Mouse (Mus musculus) midbrain, embryonic 13.5 days (tissue): ENCODE results near the gene Kitl. TPM values are rescaled to one million over a fixed set of nuclear protein-coding genes. Genes with fewer than 3 reads are reported as not detected.

Experiments used
- ATAC-seq: fragments of 200-750 bp; cut with Nextera tagmentation; 2 replicates; pipeline ENCODE4 v1.8.0; 2017; ENCODE audit warnings: mild to moderate bottlenecking, moderate TSS enrichment, moderate library complexity
- H3K27ac ChIP-seq: fragments of 300-500 bp; sonication (generic); 2 replicates; pipeline ENCODE4 v1.5.1; 2015; ENCODE audit warnings: inconsistent platforms, mild to moderate bottlenecking, moderate library complexity
- H3K27me3 ChIP-seq: fragments of 300-500 bp; sonication (generic); 2 replicates; pipeline ENCODE4 v1.6.1; 2015; ENCODE audit warnings: mild to moderate bottlenecking, inconsistent platforms
- H3K36me3 ChIP-seq: fragments of 300-500 bp; sonication (generic); 2 replicates; pipeline ENCODE4 v1.6.1; 2015; ENCODE audit warnings: mild to moderate bottlenecking, inconsistent platforms
- H3K4me1 ChIP-seq: fragments of 300-500 bp; sonication (generic); replicated peaks from 2 replicates; pipeline ENCODE4 v1.6.1; 2015; ENCODE audit warnings: inconsistent platforms
- H3K4me2 ChIP-seq: fragments of 300-500 bp; sonication (generic); replicated peaks from 2 replicates; pipeline ENCODE4 v1.6.1; 2015; ENCODE audit warnings: moderate library complexity, mild to moderate bottlenecking, inconsistent platforms
- H3K4me3 ChIP-seq: fragments of 300-500 bp; sonication (generic); replicated peaks from 2 replicates; pipeline ENCODE4 v1.5.1; 2015; ENCODE audit warnings: mild to moderate bottlenecking, inconsistent platforms
- H3K9ac ChIP-seq: fragments of 300-500 bp; sonication (generic); replicated peaks from 2 replicates; pipeline ENCODE4 v1.6.1; 2015; ENCODE audit warnings: mild to moderate bottlenecking, inconsistent platforms
- H3K9me3 ChIP-seq: fragments of 300-500 bp; sonication (generic); 2 replicates; pipeline ENCODE4 v1.6.1; 2016; ENCODE audit warnings: mild to moderate bottlenecking, inconsistent platforms
- WGBS: fragments of 180-500 bp; shearing (Covaris S2); methylation state at CpG from one replicate; pipeline ENCODE4 v1.1.7; 2015; 5-methylcytosine and 5-hydroxymethylcytosine counted together
- microRNA-seq: library from miRNA; unstranded; fragments of <30 nt; microRNA quantifications from one replicate; pipeline ENCODE4, GENCODE M21; 2016
- polyA plus RNA-seq: library from polyadenylated mRNA; unstranded; fragments of >200 nt; fragmentation: Nextera tagmentation; extraction: Ambion mirVana; gene quantifications from 2 replicates; pipeline ENCODE4 v1.2.1, GENCODE M21; 2015

The Kitl gene
- polyA plus RNA-seq, 1 experiment from 2014 or later: 21.4 TPM

DNA sequence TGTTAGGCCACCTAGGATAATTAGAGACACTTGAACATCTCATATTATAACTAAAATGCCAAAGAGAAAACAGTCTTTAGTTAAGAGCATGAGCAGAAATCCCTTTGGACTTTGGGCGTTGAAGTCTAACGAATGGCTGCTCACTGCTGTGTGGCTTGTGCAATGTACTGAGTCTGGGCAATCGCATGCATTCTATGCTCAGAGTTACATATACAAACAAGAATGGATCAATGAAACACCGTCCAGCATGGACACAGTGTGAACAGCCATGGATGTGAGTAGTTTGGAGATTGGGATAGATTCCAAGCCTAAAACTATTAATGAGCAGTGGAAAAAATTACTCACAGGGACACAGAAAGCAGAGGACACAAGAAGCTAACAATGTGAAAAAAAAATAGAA, 116.2 kb downstream of the Kitl start:
- 78% methylated on average over 4 of the region's 4 CpGs for WGBS
- no peak for ATAC-seq
- Histone ChIP-seq H3K36me3 (no peaks in the 10 kb centered on the region), H3K9ac (no peak overlapping the region), H3K27me3 (no peaks in the 10 kb centered on the region), H3K4me2 (no peak overlapping the region), H3K4me3 (no peak overlapping the region), H3K4me1 (peaks cover 11% of the 10 kb centered on the region), H3K27ac (no peak overlapping the region), H3K9me3 (no peaks in the 10 kb centered on the region)

DNA sequence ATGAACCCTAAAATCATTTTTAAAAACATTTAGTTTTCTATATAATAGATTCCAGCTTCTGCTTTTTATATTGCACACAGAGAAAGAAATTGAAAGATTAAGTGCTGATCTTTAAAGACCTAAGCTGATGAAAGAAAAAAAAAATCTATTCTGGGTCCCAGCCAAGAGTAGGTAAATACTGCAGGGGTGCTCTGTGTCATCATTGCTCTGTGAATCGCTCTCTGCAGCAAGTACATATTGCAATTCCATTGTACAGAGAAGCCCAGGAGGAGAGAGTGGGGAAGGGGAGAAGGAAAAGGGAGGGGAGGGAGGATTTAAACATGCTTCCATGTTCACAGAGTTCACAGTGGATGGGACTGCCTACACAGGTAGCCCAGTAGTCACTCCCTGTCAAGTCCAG, 116.9 kb downstream of the Kitl start:
- Histone ChIP-seq H3K27ac (no peak overlapping the region), H3K9me3 (no peaks in the 10 kb centered on the region), H3K4me1 (peaks cover 11% of the 10 kb centered on the region), H3K9ac (no peak overlapping the region), H3K4me2 (no peak overlapping the region), H3K36me3 (no peaks in the 10 kb centered on the region), H3K4me3 (no peak overlapping the region), H3K27me3 (no peaks in the 10 kb centered on the region)
- ATAC-seq: peak; percentile 19; the same call in 1 of the 2 replicates
- 65% methylated on average over 1 of the region's 1 CpGs for WGBS

DNA sequence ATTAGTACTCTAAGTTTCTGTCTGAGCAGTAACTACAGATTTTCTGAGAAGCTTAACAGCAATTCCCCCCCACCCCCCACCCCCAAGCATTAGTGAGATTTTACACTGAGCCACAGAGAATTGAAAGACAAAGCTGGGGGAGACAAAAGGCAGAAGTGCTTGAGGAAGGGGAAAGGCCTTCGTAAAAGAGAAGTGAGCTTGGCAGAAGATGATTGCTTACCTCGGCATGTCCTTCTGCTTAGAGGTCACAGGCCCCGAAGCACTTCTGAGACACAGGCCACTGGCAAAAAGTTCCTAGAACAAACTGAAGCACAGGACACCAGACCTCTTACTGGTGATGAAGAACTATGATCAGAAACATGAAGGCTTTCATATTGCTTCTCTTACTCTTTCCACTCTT, 123.1 kb downstream of the Kitl start:
- Histone ChIP-seq H3K36me3 (no peaks in the 10 kb centered on the region), H3K27ac (no peak overlapping the region), H3K4me2 (no peak overlapping the region), H3K27me3 (no peaks in the 10 kb centered on the region), H3K4me3 (no peak overlapping the region), H3K9ac (no peak overlapping the region), H3K4me1 (no peaks in the 10 kb centered on the region), H3K9me3 (no peaks in the 10 kb centered on the region)
- 68% methylated on average over 3 of the region's 3 CpGs for WGBS
- ATAC-seq: no peak

DNA sequence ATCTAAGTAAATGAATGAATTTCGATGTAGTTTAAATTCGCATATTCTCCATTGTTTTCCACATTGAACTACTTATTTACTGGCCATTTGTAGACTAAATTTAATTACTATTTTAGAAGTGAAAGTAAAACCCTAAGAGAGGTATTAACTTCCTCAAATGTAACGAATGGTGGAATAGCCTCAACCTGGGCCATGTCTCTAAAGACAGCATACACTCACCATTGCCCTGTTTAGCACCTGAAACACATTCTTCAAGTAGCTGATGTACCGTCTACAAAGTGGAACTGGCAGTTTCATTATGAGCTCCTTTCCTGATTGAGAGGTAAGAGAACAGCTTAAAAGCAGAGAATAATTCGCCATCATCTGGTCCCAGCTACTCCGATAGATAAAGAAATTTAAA, 132.7 kb downstream of the Kitl start:
- H3K27me3 ChIP-seq: no peaks in the 10 kb centered on the region
- H3K4me2 ChIP-seq: no peak overlapping the region
- no peaks in the 10 kb centered on the region for H3K36me3 ChIP-seq
- H3K9me3 ChIP-seq: no peaks in the 10 kb centered on the region
- no peak overlapping the region for H3K9ac ChIP-seq
- H3K27ac ChIP-seq: no peak overlapping the region
- no peak overlapping the region for H3K4me3 ChIP-seq
- H3K4me1 ChIP-seq: no peaks in the 10 kb centered on the region
- ATAC-seq: no peak
- WGBS: 82% methylated on average over 6 of the region's 6 CpGs

Small RNAs within 50 kb of the gene (microRNA-seq; reads per million reads assigned to microRNA genes)
- gene Gm22918 (not detected), gene Gm25287 (not detected)
